8 mouse cellular contexts compared by ENCODE assay signal in the genomic region with DNA sequence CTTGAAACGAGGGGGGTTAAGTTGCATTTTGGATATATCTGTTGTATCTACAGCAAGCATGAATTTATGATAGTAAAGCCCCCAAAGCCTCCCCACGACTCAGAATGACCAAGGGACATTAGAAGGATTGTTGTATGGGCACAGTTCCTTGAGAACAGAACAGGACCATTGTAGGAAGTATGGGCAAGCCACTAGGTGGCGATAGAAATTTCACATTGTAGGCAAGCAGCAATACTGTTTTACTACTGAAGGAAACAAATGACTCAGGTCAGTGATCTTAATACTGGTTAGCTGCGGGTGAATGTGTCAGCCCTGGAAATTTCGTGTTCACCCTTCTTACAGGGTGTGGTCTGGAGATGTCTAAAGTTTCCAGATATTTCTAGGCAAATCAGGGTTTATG. TPM values are rescaled to one million over a fixed set of nuclear protein-coding genes. Genes with fewer than 3 reads are reported as not detected.
DNase-seq lines count a peak whose midpoint lies in the region; TF ChIP-seq lines count a peak whose summit lies in the region.

No protein-coding gene starts in this region.

- H3K27ac ChIP-seq in gastrocnemius, adult 2 months: no peak overlapping the region

- DNase-seq in gastrocnemius, adult 2 months: no peak
- DNase-seq in gastrocnemius, postnatal 36 days: no peak
- peak; percentile 21 for DNase-seq in urinary bladder, postnatal 14 days (ENCODE audit: low spot score)
- DNase-seq in urinary bladder, postnatal 4 days (ENCODE audit: low spot score in 2 of 2): no peak
- peak; percentile 27 to 47 for DNase-seq in heart, postnatal 10 days
- peak; percentile 11 to 49 for DNase-seq in left cerebral cortex, postnatal 25 days (ENCODE audit: low spot score in 2 of 2)
- peak; percentile 5 for DNase-seq in right cerebral cortex, postnatal 4 days
- DNase-seq in gastrocnemius, postnatal 25 days: no peak

- intact Hi-C loops in gastrocnemius, adult 2 months (cut with DNase I): no loop called here
- intact Hi-C loops in gastrocnemius, postnatal 36 days (cut with DNase I): no loop called here
- intact Hi-C loops in heart, postnatal 10 days (cut with DNase I): no loop called here
- intact Hi-C loops in left cerebral cortex, postnatal 25 days (cut with DNase I): loop anchor here (2.0 kb wide), 1 partner anchor 152 kb away; no protein-coding TSS in a partner anchor

- TF ChIP-seq CTCF in gastrocnemius, adult 2 months (IDR thresholded peaks at IDR 0.05): peak; percentile 60

- no peak overlapping the region for H3K4me3 ChIP-seq in gastrocnemius, adult 2 months

RNA-seq across cellular contexts. Expression of a gene that starts 21.4 kb away (rescaled TPM):
- total RNA-seq in gastrocnemius, adult 2 months (2021): under 1 TPM in 1 of 2 experiments, not detected in 1; 0.31 TPM
- under 1 TPM in 1 of 2 experiments, not detected in 1; 0.20 TPM for total RNA-seq in gastrocnemius, postnatal 36 days (2021)
- not detected for total RNA-seq in heart, postnatal 10 days (2021)
- 1 to 10 TPM; 1.1 to 1.7 TPM for total RNA-seq in left cerebral cortex, postnatal 25 days (2021)
- total RNA-seq in gastrocnemius, postnatal 25 days (2021): 1 to 10 TPM in 1 of 2 experiments, not detected in 1; 1.3 TPM

Comparison
In these comparisons a context has a peak if more than half of its experiments do, and no peak if none do; other contexts are left out.
1. DNase-seq: peak in urinary bladder, postnatal 14 days (single experiment), heart, postnatal 10 days (2 of 2), left cerebral cortex, postnatal 25 days (2 of 2) and right cerebral cortex, postnatal 4 days (single experiment); none in gastrocnemius, adult 2 months (single experiment), gastrocnemius, postnatal 36 days (0 of 2), urinary bladder, postnatal 4 days (0 of 2) and gastrocnemius, postnatal 25 days (single experiment).